Mouse (Mus musculus) lung, adult 2 months (tissue): ENCODE results near the gene Cdh22.

Source experiments
- CTCF ChIP-seq: fragments of 200-500 bp; IDR thresholded peaks from 2 replicates; pipeline ENCODE4 v1.5.1; 2011; ENCODE audit warnings: mild to moderate bottlenecking, low read length, control low read depth; ENCODE audit not compliant: insufficient read depth
- POLR2A ChIP-seq: fragments of 200-500 bp; IDR thresholded peaks from 2 replicates; pipeline ENCODE4 v1.6.1; 2011; ENCODE audit warnings: low read depth, mild to moderate bottlenecking, control low read depth, low read length, borderline replicate concordance; ENCODE audit errors: extremely low read depth

DNA sequence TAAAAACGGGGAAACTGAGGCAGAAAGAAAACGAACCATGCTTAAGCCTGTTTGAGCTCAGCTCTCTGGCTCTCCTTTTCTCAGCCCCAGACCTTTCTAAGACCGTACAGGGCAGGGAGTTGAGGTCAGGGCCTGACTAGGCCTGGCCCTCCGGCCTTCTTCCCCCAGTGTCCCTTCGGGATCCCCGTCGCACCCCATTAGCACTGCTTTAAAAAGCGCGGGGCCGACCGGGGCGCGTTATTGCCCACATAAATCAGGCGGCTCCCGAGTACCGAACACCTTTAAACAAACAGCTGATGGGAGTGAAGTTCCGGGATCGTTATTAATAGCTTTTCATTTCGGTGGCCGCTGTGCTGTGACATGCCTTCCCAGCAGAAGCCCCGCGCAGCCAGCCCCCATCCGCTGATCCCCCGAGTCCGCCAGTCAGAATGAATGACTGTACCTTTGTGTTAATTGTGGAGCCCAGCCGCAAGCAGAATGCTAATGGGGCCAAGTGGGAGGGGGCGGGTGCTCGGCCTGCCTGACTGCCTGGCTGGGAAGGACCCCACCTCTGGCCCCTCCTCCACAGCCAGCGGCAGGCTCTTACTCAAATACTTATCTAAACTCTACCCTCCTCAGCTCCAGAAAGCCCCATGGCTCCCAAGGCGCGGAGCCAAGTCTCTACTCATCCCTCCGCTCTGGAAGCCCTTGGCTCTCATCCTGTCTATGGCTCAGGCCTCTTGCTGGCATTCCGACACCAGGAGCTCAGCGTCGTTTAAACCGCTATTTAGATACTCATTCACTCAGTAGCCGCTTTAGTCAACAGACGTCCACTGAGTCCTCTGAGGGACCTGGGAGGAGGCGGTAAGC lies 19.3 kb downstream of the Cdh22 start:
- TF ChIP-seq POLR2A: no peak
- TF ChIP-seq CTCF: no peak
